Mouse (Mus musculus): ENCODE results near the gene Wdr46. TPM values are rescaled to one million over a fixed set of nuclear protein-coding genes. Genes with fewer than 3 reads are reported as not detected.

The Wdr46 gene
- polyA plus RNA-seq, 1 experiment from 2014 or later, result 11.8 TPM

- peaks cover 50% of the 10 kb centered on the region for H3K36me3 ChIP-seq (ENCODE audit: inconsistent target)
- no peak overlapping the region for H3K27ac ChIP-seq
- no peak overlapping the region for H3K4me3 ChIP-seq (ENCODE audit: inconsistent target)
- H3K79me2 ChIP-seq (ENCODE audit: inconsistent target), result peaks cover 39% of the 10 kb centered on the region
- 92% methylated on average over 11 of the region's 11 CpGs for WGBS (ENCODE audit: missing documents)
These were observed 18.0 kb downstream of the Wdr46 start for GRCm38 (mm10) chr17:33958451-33958850.

GRCm38 (mm10) chr17:33959135-33959534 lies 18.7 kb downstream of the Wdr46 start:
- H3K79me2 ChIP-seq (ENCODE audit: inconsistent target), result peaks cover 32% of the 10 kb centered on the region
- no peak overlapping the region for H3K4me3 ChIP-seq (ENCODE audit: inconsistent target)
- H3K36me3 ChIP-seq (ENCODE audit: inconsistent target), result peaks cover 52% of the 10 kb centered on the region
- WGBS (ENCODE audit: missing documents), result 90% methylated on average over 13 of the region's 13 CpGs
- H3K27ac ChIP-seq, result no peak overlapping the region

- H3K4me3 ChIP-seq (ENCODE audit: inconsistent target), result no peak overlapping the region
- 96% methylated on average over 15 of the region's 15 CpGs for WGBS (ENCODE audit: missing documents)
- no peak overlapping the region for H3K27ac ChIP-seq
- H3K36me3 ChIP-seq (ENCODE audit: inconsistent target), result peaks cover 53% of the 10 kb centered on the region
- H3K79me2 ChIP-seq (ENCODE audit: inconsistent target), result peaks cover 24% of the 10 kb centered on the region
These were observed 19.5 kb downstream of the Wdr46 start for GRCm38 (mm10) chr17:33959948-33960347.

- WGBS (ENCODE audit: missing documents), result 93% methylated on average over 7 of the region's 7 CpGs
- Histone ChIP-seq H3K79me2 (ENCODE audit: inconsistent target) (peaks cover 3% of the 10 kb centered on the region; the same call in 1 of the 2 replicates), H3K36me3 (ENCODE audit: inconsistent target) (peaks cover 65% of the 10 kb centered on the region), H3K4me3 (ENCODE audit: inconsistent target) (no peak overlapping the region), H3K27ac (no peak overlapping the region)
These were observed 22.4 kb downstream of the Wdr46 start for GRCm38 (mm10) chr17:33962876-33963275.

- peaks cover 47% of the 10 kb centered on the region for H3K36me3 ChIP-seq (ENCODE audit: inconsistent target)
- H3K4me3 ChIP-seq (ENCODE audit: inconsistent target), result no peak overlapping the region
- H3K27ac ChIP-seq, result no peak overlapping the region
- 88% methylated on average over 13 of the region's 17 CpGs for WGBS (ENCODE audit: missing documents)
- H3K79me2 ChIP-seq (ENCODE audit: inconsistent target), result no peaks in the 10 kb centered on the region
These were observed 24.8 kb downstream of the Wdr46 start for GRCm38 (mm10) chr17:33965082-33965845.

- peaks cover 39% of the 10 kb centered on the region for H3K36me3 ChIP-seq (ENCODE audit: inconsistent target)
- H3K4me3 ChIP-seq (ENCODE audit: inconsistent target), result no peak overlapping the region
- 95% methylated on average over 16 of the region's 16 CpGs for WGBS (ENCODE audit: missing documents)
- H3K27ac ChIP-seq, result no peak overlapping the region
- H3K79me2 ChIP-seq (ENCODE audit: inconsistent target), result no peaks in the 10 kb centered on the region
These were observed 25.5 kb downstream of the Wdr46 start for GRCm38 (mm10) chr17:33965846-33966550.

- peaks cover 15% of the 10 kb centered on the region; the same call in 1 of the 2 replicates for H3K36me3 ChIP-seq (ENCODE audit: inconsistent target)
- no peaks in the 10 kb centered on the region for H3K79me2 ChIP-seq (ENCODE audit: inconsistent target)
- H3K4me3 ChIP-seq (ENCODE audit: inconsistent target), result no peak overlapping the region
- 2% methylated on average over 9 of the region's 9 CpGs for WGBS (ENCODE audit: missing documents)
- no peak overlapping the region for H3K27ac ChIP-seq
These were observed 28.0 kb downstream of the Wdr46 start for GRCm38 (mm10) chr17:33968489-33968888.

- 40% methylated on average over 5 of the region's 5 CpGs for WGBS (ENCODE audit: missing documents)
- Histone ChIP-seq H3K79me2 (ENCODE audit: inconsistent target) (no peaks in the 10 kb centered on the region), H3K36me3 (ENCODE audit: inconsistent target) (peaks cover 14% of the 10 kb centered on the region; the same call in 1 of the 2 replicates), H3K27ac (no peak overlapping the region), H3K4me3 (ENCODE audit: inconsistent target) (no peak overlapping the region)
These were observed 28.5 kb downstream of the Wdr46 start for GRCm38 (mm10) chr17:33968927-33969326.

- no peak overlapping the region for H3K27ac ChIP-seq
- no peak overlapping the region for H3K4me3 ChIP-seq (ENCODE audit: inconsistent target)
- no peaks in the 10 kb centered on the region for H3K79me2 ChIP-seq (ENCODE audit: inconsistent target)
- 86% methylated on average over 4 of the region's 4 CpGs for WGBS (ENCODE audit: missing documents)
- peaks cover 18% of the 10 kb centered on the region for H3K36me3 ChIP-seq (ENCODE audit: inconsistent target)
These were observed 28.9 kb downstream of the Wdr46 start for GRCm38 (mm10) chr17:33969394-33969793.

- WGBS (ENCODE audit: missing documents), result 33% methylated on average over 1 of the region's 1 CpGs
- H3K27ac ChIP-seq, result no peak overlapping the region
These were observed 32.2 kb downstream of the Wdr46 start for GRCm38 (mm10) chr17:33972691-33973090.

GRCm38 (mm10) chr17:33973572-33973971 lies 33.1 kb downstream of the Wdr46 start:
- peaks cover 17% of the 10 kb centered on the region for H3K36me3 ChIP-seq (ENCODE audit: inconsistent target)
- H3K4me3 ChIP-seq (ENCODE audit: inconsistent target), result no peak overlapping the region
- H3K79me2 ChIP-seq (ENCODE audit: inconsistent target), result peaks cover 20% of the 10 kb centered on the region; the same call in 1 of the 2 replicates
- no peak overlapping the region for H3K27ac ChIP-seq
- 78% methylated on average over 3 of the region's 3 CpGs for WGBS (ENCODE audit: missing documents)

More at GRCm38 (mm10) chr17:33972691-33973090, 32.2 kb downstream of the Wdr46 start:
- peaks cover 13% of the 10 kb centered on the region; the same call in 1 of the 2 replicates for H3K79me2 ChIP-seq (ENCODE audit: inconsistent target)
- H3K36me3 ChIP-seq (ENCODE audit: inconsistent target), result peaks cover 17% of the 10 kb centered on the region
- no peak overlapping the region for H3K4me3 ChIP-seq (ENCODE audit: inconsistent target)

- H3K79me2 ChIP-seq (ENCODE audit: inconsistent target), result peaks cover 20% of the 10 kb centered on the region; the same call in 1 of the 2 replicates
- H3K27ac ChIP-seq, result peak overlapping the region; percentile 89
- 7% methylated on average over 56 of the region's 57 CpGs for WGBS (ENCODE audit: missing documents)
- H3K36me3 ChIP-seq (ENCODE audit: inconsistent target), result peaks cover 17% of the 10 kb centered on the region
- peak overlapping the region; percentile 68 for H3K4me3 ChIP-seq (ENCODE audit: inconsistent target)
These were observed 37.5 kb downstream of the Wdr46 start for GRCm38 (mm10) chr17:33977861-33978557.

- Histone ChIP-seq H3K4me3 (ENCODE audit: inconsistent target) (peak overlapping the region; percentile 68), H3K27ac (peak overlapping the region; percentile 89), H3K79me2 (ENCODE audit: inconsistent target) (peaks cover 20% of the 10 kb centered on the region; the same call in 1 of the 2 replicates), H3K36me3 (ENCODE audit: inconsistent target) (peaks cover 17% of the 10 kb centered on the region)
- WGBS (ENCODE audit: missing documents), result 1% methylated on average over 17 of the region's 17 CpGs
These were observed 38.2 kb downstream of the Wdr46 start for GRCm38 (mm10) chr17:33978631-33979031.

- Histone ChIP-seq H3K36me3 (ENCODE audit: inconsistent target) (peaks cover 11% of the 10 kb centered on the region), H3K27ac (peak overlapping the region; percentile 89), H3K79me2 (ENCODE audit: inconsistent target) (peaks cover 20% of the 10 kb centered on the region; the same call in 1 of the 2 replicates), H3K4me3 (ENCODE audit: inconsistent target) (no peak overlapping the region)
- WGBS (ENCODE audit: missing documents), result 72% methylated on average over 6 of the region's 6 CpGs
These were observed 39.1 kb downstream of the Wdr46 start for GRCm38 (mm10) chr17:33979512-33980050.
